Mouse (Mus musculus) adrenal gland, adult 18-20 months (tissue): ENCODE measurements around the gene Vmn1r7. TPM values are rescaled to one million over a fixed set of nuclear protein-coding genes. Genes with fewer than 3 reads are reported as not detected.
"Not testable (repeated sequence)": the region's sequence is repeated elsewhere in the genome, so short reads cannot be mapped to it uniquely, and the experiment has no call there.

Experiments used
- DNase-seq, 2 experiments: peaks; one replicate each; pipeline ENCODE4 v3.0.0; 2021 to 2022; ENCODE audit warnings: low spot score in 2 of 2
- long read RNA-seq, 2 experiments: library from polyadenylated mRNA; stranded (forward); transcript quantifications; one replicate each; pipeline ENCODE4 v2.0.0; 2021
- total RNA-seq, 2 experiments: library from RNA; stranded (reverse); gene quantifications; 1 replicate in 1 of 2; 2 replicates in 1 of 2; pipeline ENCODE4 v1.2.3; 2021

The Vmn1r7 gene
- total RNA-seq = not detected
- long read RNA-seq, experiment 1 = 0 reads
- long read RNA-seq, experiment 2 = 0 reads

- not testable (repeated sequence) for DNase-seq
Observed at GRCm38 (mm10) chr6:57025224-57025623, at the start of gene Vmn1r7. Gene Vmn1r7, minus strand, starts transcription at chr6:57025324.

GRCm38 (mm10) chr6:57066487-57066886 lies 41.4 kb upstream of the Vmn1r7 start, which contains the start of gene Vmn1r9:
Gene Vmn1r9, plus strand, starts transcription at chr6:57066787.
- DNase-seq = no peak

GRCm38 (mm10) chr6:57063730-57064129 lies 38.6 kb upstream of the Vmn1r7 start:
- no peak for DNase-seq

- DNase-seq = no peak
Observed at GRCm38 (mm10) chr6:57034674-57035073, 9.6 kb upstream of the Vmn1r7 start.

- no peak for DNase-seq
Observed at GRCm38 (mm10) chr6:57031984-57032383, 6.9 kb upstream of the Vmn1r7 start, which contains the start of gene Vmn1r8. Gene Vmn1r8, plus strand, starts transcription at chr6:57032284.

GRCm38 (mm10) chr6:56996943-56997342 lies 28.2 kb downstream of the Vmn1r7 start, which contains the start of gene Vmn1r6:
Gene Vmn1r6, plus strand, starts transcription at chr6:56997243.
- DNase-seq = no peak

Other genes with a start within 250 kb of the Vmn1r7 start
- gene Kbtbd2, start 227.5 kb downstream of the Vmn1r7 start, total RNA-seq = 10 to 100 TPM; 29.1 to 33.0 TPM
- gene Fkbp9, start 193.3 kb downstream of the Vmn1r7 start, total RNA-seq = 10 to 100 TPM; 69.1 to 80.0 TPM
- gene Nt5c3, start 101.4 kb downstream of the Vmn1r7 start, total RNA-seq = 10 to 100 TPM; 19.7 to 23.3 TPM
- gene Vmn1r4, start 101.3 kb downstream of the Vmn1r7 start, total RNA-seq = under 1 TPM; 0.32 to 0.33 TPM
- gene Vmn1r5, start 55.1 kb downstream of the Vmn1r7 start, total RNA-seq = not detected
- gene Vmn1r6, start 28.1 kb downstream of the Vmn1r7 start, total RNA-seq = not detected
- gene Vmn1r8, start 7.0 kb upstream of the Vmn1r7 start, total RNA-seq = not detected
- not detected for gene Vmn1r9, start 41.5 kb upstream of the Vmn1r7 start, total RNA-seq
- not detected for gene Vmn1r10, start 84.1 kb upstream of the Vmn1r7 start, total RNA-seq
- not detected for gene Vmn1r11, start 108.1 kb upstream of the Vmn1r7 start, total RNA-seq
- gene Vmn1r12, start 131.6 kb upstream of the Vmn1r7 start, total RNA-seq = not detected
- gene Vmn1r13, start 178.0 kb upstream of the Vmn1r7 start, total RNA-seq = not detected
- not detected for gene Vmn1r14, start 206.4 kb upstream of the Vmn1r7 start, total RNA-seq
- not detected for gene Vmn1r15, start 232.6 kb upstream of the Vmn1r7 start, total RNA-seq